Mouse (Mus musculus) left cerebral cortex, adult 18-20 months (tissue): ENCODE measurements around the gene Cipc. TPM values are rescaled to one million over a fixed set of nuclear protein-coding genes. Genes with fewer than 3 reads are reported as not detected.

Experiments used
- DNase-seq, 2 experiments: peaks; one replicate each; pipeline ENCODE4 v3.0.0; 2021 to 2022; ENCODE audit warnings: low spot score in 2 of 2, mixed read lengths in 1 of 2
- total RNA-seq, 2 experiments: library from RNA; stranded (reverse); gene quantifications; 2 replicates each; pipeline ENCODE4 v1.2.3; 2021

The Cipc gene
- total RNA-seq, 2 experiments from 2014 or later = 84.0 to 86.8 TPM

GRCm38 (mm10) chr12:86986562-86986961 is 39.7 kb downstream of the Cipc start:
- no peak for DNase-seq

- DNase-seq = no peak
Observed at GRCm38 (mm10) chr12:86988227-86988626, 41.4 kb downstream of the Cipc start.

GRCm38 (mm10) chr12:86989378-86989777 is 42.5 kb downstream of the Cipc start:
- no peak for DNase-seq

- DNase-seq = peak in 1 of 2 experiments; percentile 51
Observed at GRCm38 (mm10) chr12:86989890-86990754, 43.3 kb downstream of the Cipc start, which contains the start of gene Zdhhc22. Zdhhc22 (minus strand) TSS chr12:86990430.

GRCm38 (mm10) chr12:86990755-86991110 is 43.9 kb downstream of the Cipc start:
- DNase-seq = no peak

- DNase-seq = no peak
Observed at GRCm38 (mm10) chr12:86994166-86994565, 47.3 kb downstream of the Cipc start.

- DNase-seq = no peak
Observed at GRCm38 (mm10) chr12:86994776-86995175, 47.9 kb downstream of the Cipc start.

- DNase-seq = no peak
Observed at GRCm38 (mm10) chr12:86995931-86996330, 49.1 kb downstream of the Cipc start.

- no peak for DNase-seq
Observed at GRCm38 (mm10) chr12:86998699-86999098, 51.9 kb downstream of the Cipc start.

- no peak for DNase-seq
Observed at GRCm38 (mm10) chr12:86999283-86999820, 52.5 kb downstream of the Cipc start.

GRCm38 (mm10) chr12:87000151-87000839 is 53.5 kb downstream of the Cipc start:
- DNase-seq = no peak

- no peak for DNase-seq
Observed at GRCm38 (mm10) chr12:87000840-87001176, 54.0 kb downstream of the Cipc start.

GRCm38 (mm10) chr12:87002209-87002608 is 55.4 kb downstream of the Cipc start:
- DNase-seq = no peak

GRCm38 (mm10) chr12:87002815-87003214 is 56.0 kb downstream of the Cipc start:
- no peak for DNase-seq

- DNase-seq = no peak
Observed at GRCm38 (mm10) chr12:87003606-87004005, 56.8 kb downstream of the Cipc start.

GRCm38 (mm10) chr12:87004596-87004995 is 57.8 kb downstream of the Cipc start:
- no peak for DNase-seq

Other genes starting within 250 kb of the Cipc start
- gene Angel1, start 220.6 kb upstream of the Cipc start, total RNA-seq = 1 to 10 TPM; 8.2 TPM
- not detected for gene Lrrc74a, start 212.7 kb upstream of the Cipc start, total RNA-seq
- gene Irf2bpl, start 62.2 kb upstream of the Cipc start, total RNA-seq = 10 to 100 TPM; 91.6 to 93.6 TPM
- 10 to 100 TPM; 53.8 to 58.4 TPM for gene Zdhhc22, start 43.4 kb downstream of the Cipc start, total RNA-seq
- 10 to 100 TPM; 37.7 to 41.2 TPM for gene Tmem63c, start 74.3 kb downstream of the Cipc start, total RNA-seq
- gene Ngb, start 155.5 kb downstream of the Cipc start, total RNA-seq = 10 to 100 TPM in 1 of 2 experiments, 1 to 10 TPM in 1; 6.2 to 11.6 TPM
- 10 to 100 TPM; 48.2 to 51.6 TPM for gene Gstz1, start 200.1 kb downstream of the Cipc start, total RNA-seq
- gene Pomt2, start 200.9 kb downstream of the Cipc start, total RNA-seq = 10 to 100 TPM; 16.0 to 18.7 TPM